Mouse (Mus musculus): ENCODE measurements around the gene F2r.

DNA sequence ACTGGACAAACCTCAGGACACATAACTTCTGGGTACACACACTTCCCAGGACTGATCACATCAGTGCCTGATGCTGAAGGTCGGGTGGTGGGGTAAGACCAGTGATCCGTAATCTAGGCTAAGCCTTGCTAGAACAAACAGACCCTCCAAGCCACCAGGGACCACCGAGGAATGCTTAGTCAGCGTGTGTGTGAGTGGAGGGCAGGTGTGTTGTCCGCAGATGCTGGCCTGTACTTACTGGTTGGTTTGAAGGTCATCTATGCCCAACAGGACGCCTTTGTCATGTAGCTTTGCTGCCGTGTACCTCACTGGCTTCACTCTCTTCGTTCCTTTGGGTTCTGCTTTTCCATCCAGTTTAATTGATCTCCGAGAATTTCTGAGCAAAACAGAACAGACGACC, 11.5 kb upstream of the F2r start:
- TF ChIP-seq CTCF (IDR thresholded peaks at IDR 0.05; ENCODE audit: low read depth, low read length): no peak
- no peak for TF ChIP-seq POLR2AphosphoS5 (IDR thresholded peaks at IDR 0.05; ENCODE audit: insufficient replicate concordance, low read depth, low read length)
